Mouse (Mus musculus) small intestine, adult 2 months (tissue): ENCODE measurements at regions not wholly inside any gene's neighbourhood (a gene's known extent, or its start where the extent isn't known, plus 50 kb on each side); places are given as distances from the start of the nearest gene placed in this dataset.

Source experiments
- CTCF ChIP-seq: fragments of 200-500 bp; IDR thresholded peaks from 2 replicates; pipeline ENCODE4 v1.5.1; 2012; ENCODE audit warnings: low read depth, mild to moderate bottlenecking, control low read depth, inconsistent platforms, low read length, moderate library complexity, mixed read lengths; ENCODE audit not compliant: insufficient replicate concordance, insufficient read length; ENCODE audit errors: extremely low read depth
- POLR2A ChIP-seq: fragments of 200-500 bp; IDR thresholded peaks from 2 replicates; pipeline ENCODE4 v1.6.1; 2012; ENCODE audit warnings: low read depth, mild to moderate bottlenecking, control low read depth, inconsistent platforms, low read length, moderate library complexity

GRCm38 (mm10) chr11:20475629-20476028 is 67.4 kb upstream of the Sertad2 start:
- TF ChIP-seq CTCF (no peak), POLR2A (no peak)
